Mouse (Mus musculus) spleen, adult 2 months (tissue): ENCODE data around the gene Sepsecs. TPM values are rescaled to one million over a fixed set of nuclear protein-coding genes. Genes with fewer than 3 reads are reported as not detected.

Experiments
- DNase-seq, 2 experiments: peaks; one replicate each; pipeline versions ENCODE4 v3.0.0 to v3.0.0-alpha.2; 2012 to 2021; ENCODE audit warnings: low spot score in 2 of 2, low read depth in 1 of 2
- H3K27ac ChIP-seq: fragments of 200-500 bp; 2 replicates; pipeline ENCODE4 v1.5.1; 2012; ENCODE audit warnings: low read length, inconsistent platforms; ENCODE audit not compliant: insufficient read depth
- H3K27me3 ChIP-seq: fragments of 200-500 bp; 2 replicates; pipeline ENCODE4 v1.6.1; 2012; ENCODE audit warnings: mild to moderate bottlenecking, moderate library complexity, low read length, inconsistent platforms; ENCODE audit not compliant: control insufficient read depth, insufficient read depth
- H3K36me3 ChIP-seq: fragments of 200-500 bp; 2 replicates; pipeline ENCODE4 v1.6.1; 2012; ENCODE audit warnings: mild to moderate bottlenecking, low read length, inconsistent platforms; ENCODE audit not compliant: control insufficient read depth, insufficient read depth
- H3K4me1 ChIP-seq: fragments of 200-500 bp; 2 replicates; pipeline ENCODE4 v1.6.1; 2011; ENCODE audit warnings: inconsistent platforms; ENCODE audit not compliant: control insufficient read depth, insufficient read depth, insufficient read length
- H3K4me3 ChIP-seq: fragments of 200-500 bp; 2 replicates; pipeline ENCODE4 v1.5.1; 2011; ENCODE audit warnings: mild to moderate bottlenecking, inconsistent platforms; ENCODE audit not compliant: insufficient read depth, insufficient read length; ENCODE audit errors: extremely low read depth
- CTCF ChIP-seq: fragments of 200-500 bp; IDR thresholded peaks from 2 replicates; pipeline ENCODE4 v1.5.1; 2011; ENCODE audit warnings: mild to moderate bottlenecking, inconsistent platforms; ENCODE audit not compliant: insufficient read depth, insufficient read length, insufficient replicate concordance; ENCODE audit errors: extremely low read depth
- POLR2A ChIP-seq: fragments of 200-500 bp; IDR thresholded peaks from 2 replicates; pipeline ENCODE4 v1.6.1; 2011; ENCODE audit warnings: low read depth, low read length, inconsistent platforms
- WGBS: fragments of 180-500 bp; shearing (Covaris S2); methylation state at CpG from one replicate; pipeline ENCODE4 v1.1.7; 2018; 5-methylcytosine and 5-hydroxymethylcytosine counted together
- polyA plus RNA-seq: library from polyadenylated mRNA; depleted of rRNA; stranded (reverse); fragments of >200 nt; gene quantifications from 2 replicates; pipeline ENCODE4 v1.2.3, GENCODE M21; 2012

The Sepsecs gene
- polyA plus RNA-seq, 1 experiment, result 3.1 TPM

DNA sequence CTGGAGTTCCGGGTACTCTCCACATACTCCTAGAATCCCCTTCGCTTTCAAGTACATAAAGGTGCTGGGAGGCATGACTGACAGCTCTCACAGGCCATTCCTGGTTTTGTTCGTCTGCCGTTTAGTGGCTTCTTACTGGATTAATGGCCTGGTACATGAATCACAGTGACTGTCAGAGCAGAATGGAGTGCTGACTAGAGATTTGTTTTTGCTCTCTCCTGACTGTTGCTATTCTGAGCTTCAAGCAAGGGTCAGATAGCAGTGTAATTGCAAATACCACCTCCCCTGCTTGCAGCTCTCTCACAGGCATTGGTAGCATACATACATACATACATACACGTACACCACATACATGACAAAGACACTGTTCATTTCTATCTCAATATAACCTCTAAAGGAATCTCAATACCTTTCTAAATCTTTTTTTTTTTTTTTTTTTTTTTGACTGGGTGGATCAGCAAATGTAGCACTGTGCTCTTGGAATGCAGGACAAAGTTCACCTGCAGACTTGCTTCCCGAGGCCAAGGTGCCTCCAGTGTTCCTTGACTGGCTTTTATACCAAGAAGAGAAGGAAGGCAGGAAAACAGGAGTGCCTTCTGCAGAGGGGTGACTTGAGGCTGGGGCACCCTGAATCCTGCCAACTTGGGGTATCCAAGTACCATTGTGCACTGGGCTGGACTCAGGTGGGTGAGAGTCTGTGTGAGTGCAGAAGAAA lies 18.4 kb upstream of the Sepsecs start:
- TF ChIP-seq CTCF, result no peak
- TF ChIP-seq POLR2A, result no peak
- Histone ChIP-seq H3K36me3 (no peaks in the 10 kb centered on the region), H3K27me3 (no peaks in the 10 kb centered on the region), H3K27ac (no peak overlapping the region), H3K4me1 (no peaks in the 10 kb centered on the region), H3K4me3 (no peak overlapping the region)
- WGBS, result 78% methylated on average over 6 of the region's 6 CpGs
- no peak for DNase-seq

DNA sequence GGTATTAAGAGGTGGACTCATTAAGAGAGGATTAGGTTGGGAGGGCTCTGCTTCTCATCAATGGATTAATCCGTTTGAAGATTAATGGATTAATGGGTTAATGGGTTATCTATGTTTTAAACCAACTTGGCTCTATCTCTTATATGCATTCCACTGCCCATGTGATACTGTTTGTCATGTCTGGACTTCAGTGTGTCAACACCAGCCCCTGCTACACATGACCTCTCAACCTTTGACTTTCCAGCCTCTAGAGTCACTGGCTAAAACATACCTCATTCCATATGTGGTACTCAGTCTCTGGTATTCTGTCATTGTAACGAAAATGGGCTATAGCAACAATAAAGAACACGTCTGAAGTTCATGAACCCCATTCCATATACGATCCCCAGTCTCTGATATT lies 11.6 kb upstream of the Sepsecs start:
- no peak for DNase-seq
- TF ChIP-seq POLR2A, result no peak
- TF ChIP-seq CTCF, result no peak
- H3K4me1 ChIP-seq, result no peaks in the 10 kb centered on the region
- H3K36me3 ChIP-seq, result no peaks in the 10 kb centered on the region
- no peak overlapping the region for H3K4me3 ChIP-seq
- 79% methylated on average over 4 of the region's 4 CpGs for WGBS
- H3K27ac ChIP-seq, result no peak overlapping the region
- no peaks in the 10 kb centered on the region for H3K27me3 ChIP-seq

DNA sequence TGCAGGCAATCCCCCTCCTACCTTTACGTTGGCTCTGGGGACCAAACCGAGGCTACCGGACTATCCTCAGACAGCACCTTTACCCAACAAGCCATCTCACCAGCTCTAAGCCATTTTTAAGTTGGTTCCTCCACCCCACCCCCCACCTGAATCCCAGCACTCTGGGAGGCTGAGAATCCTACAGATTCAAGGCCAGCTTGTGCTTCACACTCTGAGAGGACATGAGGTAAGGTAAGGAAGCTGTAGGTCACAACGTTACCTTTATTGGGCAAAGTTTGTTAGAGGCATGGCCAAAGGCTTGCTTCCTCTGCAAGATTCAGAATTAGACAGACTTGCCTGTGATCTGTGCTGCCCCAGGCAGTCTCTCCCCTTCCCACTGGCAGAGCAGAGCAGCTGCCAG lies 10.7 kb upstream of the Sepsecs start:
- Histone ChIP-seq H3K4me3 (no peak overlapping the region), H3K36me3 (no peaks in the 10 kb centered on the region), H3K27me3 (no peaks in the 10 kb centered on the region), H3K27ac (no peak overlapping the region), H3K4me1 (no peaks in the 10 kb centered on the region)
- DNase-seq, result no peak
- TF ChIP-seq POLR2A, result no peak
- TF ChIP-seq CTCF, result no peak
- WGBS, result 78% methylated on average over 4 of the region's 4 CpGs

DNA sequence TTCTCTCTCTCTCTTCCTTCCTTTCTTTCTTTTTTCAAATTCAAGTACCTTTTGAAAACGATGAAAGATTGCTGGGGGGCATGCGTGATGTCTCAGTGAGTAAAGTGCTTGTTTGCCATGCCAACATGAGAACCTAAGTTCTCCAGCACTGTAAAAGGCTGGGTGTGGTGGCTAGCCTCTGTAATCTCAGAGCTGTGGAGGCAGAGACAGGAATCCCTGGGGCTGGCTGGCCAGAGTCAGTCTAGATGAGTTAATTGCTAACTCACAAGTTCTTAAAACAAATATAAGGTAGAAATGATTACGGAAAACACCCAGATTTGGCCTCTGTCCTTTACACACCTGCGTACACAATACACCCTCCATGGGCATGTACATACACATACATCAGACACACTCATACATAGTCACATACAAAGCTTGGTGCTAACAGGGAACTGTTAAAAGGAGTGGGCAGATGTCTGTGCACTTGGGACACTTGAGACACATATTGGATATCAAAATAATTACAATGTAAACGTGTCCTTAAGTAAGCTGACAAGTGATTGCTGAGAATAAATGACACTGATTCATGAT lies 9.1 kb upstream of the Sepsecs start:
- TF ChIP-seq POLR2A (no peak), CTCF (no peak)
- H3K36me3 ChIP-seq, result no peaks in the 10 kb centered on the region
- no peak overlapping the region for H3K4me3 ChIP-seq
- no peak overlapping the region for H3K27ac ChIP-seq
- no peak for DNase-seq
- H3K27me3 ChIP-seq, result no peaks in the 10 kb centered on the region
- 86% methylated on average over 5 of the region's 5 CpGs for WGBS
- H3K4me1 ChIP-seq, result no peaks in the 10 kb centered on the region

DNA sequence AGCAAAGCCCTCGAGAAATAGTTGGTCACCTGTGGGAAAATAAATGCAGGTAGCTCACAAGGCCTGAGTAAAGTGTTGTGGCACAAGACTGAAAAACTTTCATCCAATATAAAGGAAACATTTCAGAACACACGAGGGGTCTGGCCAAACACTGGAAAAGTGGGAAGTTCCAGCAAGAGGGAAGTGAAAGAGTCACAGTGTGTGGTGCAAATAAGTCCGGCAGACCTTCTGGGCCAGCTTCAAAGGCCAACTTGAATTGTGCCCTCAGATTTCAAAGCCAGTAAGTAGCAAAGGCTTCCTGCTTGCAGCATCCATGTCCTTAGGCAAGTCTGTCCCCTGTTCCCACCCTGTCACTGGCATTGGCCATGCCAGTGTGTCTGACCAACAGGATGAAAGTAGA lies 7.6 kb upstream of the Sepsecs start:
- Histone ChIP-seq H3K4me1 (no peaks in the 10 kb centered on the region), H3K4me3 (no peak overlapping the region), H3K27me3 (no peaks in the 10 kb centered on the region), H3K27ac (no peak overlapping the region), H3K36me3 (no peaks in the 10 kb centered on the region)
- TF ChIP-seq CTCF (no peak), POLR2A (no peak)
- no peak for DNase-seq
- 47% methylated on average over 3 of the region's 3 CpGs for WGBS

DNA sequence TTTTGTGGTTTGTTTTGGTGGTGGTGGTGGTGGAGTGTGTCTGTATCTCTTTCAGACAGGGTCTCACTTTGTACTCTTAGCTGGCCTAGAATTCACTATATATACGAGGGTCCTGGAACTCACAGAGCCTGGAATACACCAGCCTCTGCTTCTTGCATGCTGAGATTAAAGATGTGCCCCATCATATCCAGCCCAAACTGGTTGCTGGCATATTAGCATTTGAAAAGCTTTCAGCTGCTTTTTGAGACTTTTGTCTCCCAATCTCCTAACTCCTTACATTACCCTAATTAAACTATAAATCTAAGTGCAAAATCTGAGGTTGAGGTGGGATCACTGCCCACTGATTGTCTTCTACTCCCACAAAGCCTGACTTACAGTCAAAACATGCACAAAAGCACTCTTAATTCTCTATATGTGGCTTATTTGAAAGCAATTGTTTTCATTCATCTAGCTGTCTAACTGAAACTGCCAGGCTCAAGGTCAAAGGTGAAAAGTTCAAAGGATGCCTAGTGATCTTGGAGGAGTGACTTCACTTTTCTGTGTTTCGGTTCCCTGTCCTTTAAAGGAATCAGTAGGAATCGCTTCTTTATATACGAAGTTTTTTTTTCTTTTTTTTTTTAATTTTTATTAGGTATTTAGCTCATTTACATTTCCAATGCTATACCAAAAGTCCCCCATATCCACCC lies 5.0 kb upstream of the Sepsecs start:
- Histone ChIP-seq H3K36me3 (no peaks in the 10 kb centered on the region), H3K27me3 (no peaks in the 10 kb centered on the region), H3K27ac (no peak overlapping the region), H3K4me1 (no peaks in the 10 kb centered on the region), H3K4me3 (no peak overlapping the region)
- no peak for TF ChIP-seq CTCF
- no peak for TF ChIP-seq POLR2A
- no peak for DNase-seq
- WGBS, result 75% methylated on average over 4 of the region's 4 CpGs

DNA sequence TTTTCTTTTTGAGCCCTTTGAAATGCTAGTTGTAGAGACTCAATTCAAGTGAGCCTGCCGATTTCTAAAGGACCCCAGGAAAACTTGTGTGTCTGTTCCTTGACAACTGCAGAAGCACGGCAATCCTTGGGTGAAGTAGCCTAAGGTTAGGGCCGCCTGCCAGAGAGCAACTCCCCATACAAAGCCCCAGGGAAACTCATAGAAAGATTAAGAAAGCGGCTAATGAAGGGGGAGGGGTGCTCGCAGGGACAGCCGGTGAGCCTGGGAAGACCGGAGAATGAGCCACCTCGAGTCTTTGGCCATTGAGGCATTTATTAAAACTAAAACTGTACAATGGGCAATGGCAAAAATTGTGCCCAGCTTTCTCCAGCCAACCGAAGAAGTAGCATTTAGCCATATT lies 3.8 kb upstream of the Sepsecs start:
- Histone ChIP-seq H3K4me1 (peaks cover 5% of the 10 kb centered on the region; the same call in 1 of the 2 replicates), H3K27ac (no peak overlapping the region), H3K4me3 (no peak overlapping the region), H3K27me3 (no peaks in the 10 kb centered on the region), H3K36me3 (no peaks in the 10 kb centered on the region)
- 65% methylated on average over 9 of the region's 9 CpGs for WGBS
- no peak for DNase-seq
- no peak for TF ChIP-seq POLR2A
- TF ChIP-seq CTCF, result no peak
